Mouse (Mus musculus) bone marrow macrophage, adult 2 months (primary cell): ENCODE measurements around the gene Ttf2. TPM values are rescaled to one million over a fixed set of nuclear protein-coding genes. Genes with fewer than 3 reads are reported as not detected.

Source experiments
- H3K27ac ChIP-seq: 2 replicates; pipeline ENCODE4 v1.5.1; 2012; ENCODE audit warnings: low read depth, low read length; ENCODE audit not compliant: insufficient read depth
- H3K4me1 ChIP-seq: 2 replicates; pipeline ENCODE4 v1.6.1; 2012; ENCODE audit warnings: low read length; ENCODE audit not compliant: control insufficient read depth, insufficient read depth
- H3K4me3 ChIP-seq: 2 replicates; pipeline ENCODE4 v1.5.1; 2012; ENCODE audit warnings: mild to moderate bottlenecking, low read length, moderate library complexity; ENCODE audit not compliant: insufficient read depth
- CTCF ChIP-seq: IDR thresholded peaks from 2 replicates; pipeline ENCODE4 v1.5.1; 2012; ENCODE audit warnings: low read depth, mild to moderate bottlenecking, low read length, moderate library complexity
- POLR2A ChIP-seq: IDR thresholded peaks from 2 replicates; pipeline ENCODE4 v1.6.1; 2012; ENCODE audit warnings: mild to moderate bottlenecking, low read depth, low read length, borderline replicate concordance
- polyA plus RNA-seq: library from polyadenylated mRNA; stranded (reverse); fragments of >200 nt; gene quantifications from 2 replicates; pipeline ENCODE4 v1.2.4, GENCODE M21; 2012; ENCODE audit not compliant: missing spikeins, insufficient read depth, insufficient read length

Gene Ttf2
- polyA plus RNA-seq, 1 experiment = 15.8 TPM

DNA sequence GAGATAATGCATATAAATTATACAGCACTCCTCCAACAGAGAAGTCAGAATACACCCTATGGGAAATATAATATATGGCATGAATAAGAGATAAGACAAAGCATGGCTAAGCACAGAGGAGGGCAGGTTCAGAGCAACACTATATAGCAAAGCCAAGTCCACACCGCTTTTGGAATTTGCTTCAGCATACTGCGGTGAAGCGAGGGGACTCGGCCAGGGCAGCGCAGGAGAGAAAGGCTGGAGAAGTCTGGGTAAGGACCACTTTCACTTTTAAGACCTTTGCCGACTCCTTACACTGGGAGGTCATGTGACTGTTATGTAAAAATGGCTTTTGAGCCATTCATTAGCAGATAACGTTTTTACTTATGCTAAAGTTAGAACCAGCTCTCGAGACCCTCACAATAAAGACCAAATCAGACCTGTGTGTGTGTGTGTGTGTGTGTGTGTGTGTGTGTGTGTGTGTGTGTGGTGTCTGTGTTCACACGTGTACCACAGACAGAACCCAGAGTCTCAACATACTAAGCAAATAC, 48.8 kb downstream of the Ttf2 start:
- Histone ChIP-seq H3K4me1 (peaks cover 23% of the 10 kb centered on the region), H3K27ac (no peak overlapping the region), H3K4me3 (peak overlapping the region; percentile 51)
- TF ChIP-seq POLR2A (no peak), CTCF (no peak)

DNA sequence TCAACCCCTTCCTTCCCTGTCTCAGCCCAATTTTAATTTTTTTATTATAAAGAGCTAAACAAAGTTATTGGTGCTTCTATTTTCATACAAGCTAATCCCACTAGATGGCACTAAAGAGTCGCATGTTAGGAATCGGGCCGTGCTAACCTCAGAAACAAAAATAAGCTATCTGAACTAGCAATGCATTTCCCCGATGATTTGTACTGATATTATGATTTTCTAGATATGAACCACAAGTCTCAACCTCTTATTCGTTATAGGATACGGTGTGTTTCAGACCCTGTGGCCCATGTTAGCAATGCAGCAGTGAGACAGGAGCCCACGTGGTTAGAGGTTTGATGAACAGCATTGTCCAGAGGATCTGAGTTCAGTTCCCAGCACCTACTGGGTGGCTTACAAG, 52.6 kb downstream of the Ttf2 start:
- TF ChIP-seq POLR2A = no peak
- TF ChIP-seq CTCF = no peak
- H3K4me3 ChIP-seq = no peak overlapping the region
- H3K4me1 ChIP-seq = peaks cover 15% of the 10 kb centered on the region
- no peak overlapping the region for H3K27ac ChIP-seq

DNA sequence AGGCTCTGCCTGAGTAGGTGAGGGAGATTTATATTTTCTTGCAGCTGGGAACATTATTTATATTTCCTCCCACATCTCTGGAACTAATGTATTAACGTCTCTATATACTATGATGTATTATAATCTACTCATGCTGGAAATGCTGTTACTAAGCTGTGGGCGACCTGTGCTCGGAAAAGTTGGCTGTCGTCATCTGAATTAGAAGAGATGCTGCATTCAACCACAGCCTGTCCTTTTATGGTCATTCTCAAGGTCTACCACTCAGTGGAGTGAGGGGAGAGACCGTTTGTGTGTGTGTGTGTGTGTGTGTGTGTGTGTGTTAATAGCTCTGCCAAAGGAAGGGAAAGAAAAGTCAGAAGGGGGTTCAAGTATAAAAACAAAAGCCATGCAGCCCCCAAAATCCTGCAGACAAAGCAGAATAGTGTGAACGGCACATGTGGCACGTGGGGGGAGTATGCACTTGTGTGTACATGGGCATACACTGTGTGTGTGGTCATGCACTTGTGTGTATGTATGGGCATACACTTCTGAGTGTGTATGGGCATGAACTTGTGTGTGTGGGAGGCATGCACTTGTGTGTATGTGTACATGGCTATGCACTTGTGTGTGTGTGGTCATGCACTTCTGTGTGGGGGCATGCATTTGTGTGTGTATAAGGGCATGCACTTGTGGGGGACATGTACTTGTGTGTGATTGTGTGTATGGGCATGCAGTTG, 57.8 kb downstream of the Ttf2 start:
- no peak overlapping the region for H3K4me3 ChIP-seq
- TF ChIP-seq POLR2A (no peak), CTCF (no peak)
- H3K4me1 ChIP-seq = peaks cover 5% of the 10 kb centered on the region; the same call in 1 of the 2 replicates
- no peak overlapping the region for H3K27ac ChIP-seq

DNA sequence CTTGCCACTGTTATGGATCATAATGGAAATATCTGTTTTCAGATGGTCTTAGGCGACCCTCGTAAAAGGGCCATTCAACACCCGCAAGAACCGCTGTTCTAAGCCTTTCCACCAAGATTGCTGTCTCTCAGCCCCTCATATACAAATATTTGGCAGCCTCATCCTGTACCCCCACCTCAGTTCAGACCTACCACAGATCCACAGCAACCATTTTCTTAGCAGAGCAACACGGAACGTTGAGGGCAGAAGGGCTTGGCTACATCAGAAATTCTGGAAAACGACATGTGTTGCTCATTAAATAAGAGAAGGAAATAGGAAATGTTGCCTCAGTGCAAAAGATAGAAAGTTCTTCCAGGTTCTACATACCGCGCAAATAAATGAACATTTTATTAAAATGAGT, 58.4 kb downstream of the Ttf2 start:
- H3K4me1 ChIP-seq = peaks cover 3% of the 10 kb centered on the region
- TF ChIP-seq CTCF (no peak), POLR2A (no peak)
- no peak overlapping the region for H3K4me3 ChIP-seq
- no peak overlapping the region for H3K27ac ChIP-seq

DNA sequence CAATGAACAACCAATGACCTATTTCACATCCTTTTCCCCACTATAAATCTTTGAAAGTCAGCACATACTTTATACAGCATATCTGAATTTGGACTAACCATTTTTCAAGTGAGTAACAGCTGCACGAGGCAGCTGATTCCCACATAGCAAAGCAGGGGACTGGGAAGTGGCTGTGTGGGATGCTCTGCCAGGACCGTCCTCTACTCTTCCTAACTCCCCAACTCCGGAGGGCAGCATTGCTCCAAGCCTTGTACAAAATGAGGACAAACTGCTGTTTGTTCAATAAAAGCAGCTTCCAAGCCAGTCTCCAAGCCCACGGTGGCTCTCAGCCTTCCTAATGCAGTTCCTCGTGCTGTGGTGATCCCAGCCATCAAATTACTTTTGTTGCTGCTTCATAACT, 58.8 kb downstream of the Ttf2 start:
- TF ChIP-seq POLR2A (no peak), CTCF (no peak)
- H3K27ac ChIP-seq = no peak overlapping the region

DNA sequence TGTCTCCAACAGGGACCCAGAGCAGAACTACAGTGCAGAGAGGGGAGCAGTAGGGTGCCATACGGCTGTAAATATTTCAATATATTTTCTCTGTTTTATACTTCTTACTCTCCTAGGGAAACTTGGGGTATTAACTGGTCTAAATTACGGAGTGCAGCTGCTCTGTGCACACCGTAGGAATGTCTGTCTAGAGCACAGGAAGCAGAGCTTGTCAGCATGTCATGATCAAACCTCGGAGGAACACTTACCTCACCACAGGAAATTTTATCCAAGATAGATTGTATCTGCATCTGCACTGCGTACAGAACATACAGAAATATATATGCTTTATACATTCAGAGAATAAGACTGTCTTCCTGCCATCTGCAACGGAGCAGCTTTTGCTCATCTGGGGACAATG, 60.9 kb downstream of the Ttf2 start:
- Histone ChIP-seq H3K4me1 (peaks cover 8% of the 10 kb centered on the region), H3K27ac (no peak overlapping the region), H3K4me3 (no peak overlapping the region)
- no peak for TF ChIP-seq CTCF
- TF ChIP-seq POLR2A = no peak

More for the DNA sequence above, 58.8 kb downstream of the Ttf2 start:
- H3K4me1 ChIP-seq = peaks cover 7% of the 10 kb centered on the region
- H3K4me3 ChIP-seq = no peak overlapping the region

DNA sequence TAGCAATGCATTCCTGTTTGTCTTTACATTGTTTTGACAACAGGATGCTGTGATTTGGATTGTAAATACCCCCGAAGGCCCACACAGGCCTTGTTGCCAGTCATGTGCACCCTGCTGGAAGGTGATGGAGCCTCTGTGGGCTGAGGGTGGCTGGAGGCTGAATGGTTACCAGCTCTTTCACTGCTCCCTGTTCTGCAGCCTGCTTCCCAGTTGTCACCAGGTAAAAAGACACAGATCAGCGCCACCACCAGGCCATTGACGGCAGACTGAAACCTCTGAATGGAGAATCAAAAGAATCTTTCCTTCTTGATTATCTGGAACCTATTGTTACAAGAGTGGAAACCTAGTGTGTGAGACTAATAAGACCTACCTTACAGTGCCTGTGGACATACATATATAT, 62.5 kb downstream of the Ttf2 start:
- peaks cover 8% of the 10 kb centered on the region for H3K4me1 ChIP-seq
- no peak overlapping the region for H3K27ac ChIP-seq
- no peak for TF ChIP-seq POLR2A
- TF ChIP-seq CTCF = peak; percentile 9; the same call in 1 of the 2 replicates
- no peak overlapping the region for H3K4me3 ChIP-seq

DNA sequence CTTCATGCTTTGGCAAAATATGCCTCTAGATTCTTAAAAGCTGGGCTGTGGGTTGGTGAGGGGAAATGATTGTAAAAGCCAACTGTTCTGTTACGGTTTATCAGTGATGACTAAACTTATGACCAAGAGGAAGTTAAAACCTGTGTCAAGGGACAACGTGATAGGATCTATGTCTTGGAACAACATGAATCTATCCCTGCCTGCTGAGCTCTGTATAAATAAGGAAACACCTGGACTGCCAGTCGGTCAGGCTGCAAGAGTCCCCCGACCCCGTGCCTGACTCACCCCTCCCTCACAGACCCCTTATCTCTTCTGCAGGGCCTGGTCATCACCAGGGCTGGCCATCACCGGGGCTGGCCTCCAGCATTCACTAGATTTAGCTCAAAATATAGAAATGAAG, 63.3 kb downstream of the Ttf2 start:
- Histone ChIP-seq H3K4me3 (no peak overlapping the region), H3K27ac (no peak overlapping the region), H3K4me1 (peaks cover 8% of the 10 kb centered on the region)
- TF ChIP-seq CTCF = no peak
- TF ChIP-seq POLR2A = no peak

DNA sequence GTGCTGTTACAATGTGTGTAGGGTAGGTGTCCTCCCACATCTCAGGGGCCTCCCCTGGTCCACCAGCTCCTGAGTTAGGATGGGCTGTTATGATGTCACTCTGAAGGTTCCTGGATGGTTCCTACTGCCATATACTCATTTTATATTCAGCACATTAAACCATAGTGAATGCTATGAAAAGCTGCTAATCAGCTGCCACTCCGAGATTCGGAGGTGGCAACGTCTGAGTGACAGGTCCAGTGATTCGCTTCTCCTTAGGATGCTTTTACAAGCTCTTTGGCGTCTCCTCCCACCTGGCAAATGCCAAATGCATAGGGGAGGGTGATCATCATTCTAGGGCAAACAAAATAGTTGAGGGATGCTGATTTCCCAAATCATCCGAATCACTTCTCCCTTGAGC, 74.0 kb downstream of the Ttf2 start:
- H3K4me3 ChIP-seq = no peak overlapping the region
- H3K27ac ChIP-seq = no peak overlapping the region
- TF ChIP-seq CTCF (no peak), POLR2A (no peak)
- peaks cover 2% of the 10 kb centered on the region; the same call in 1 of the 2 replicates for H3K4me1 ChIP-seq

DNA sequence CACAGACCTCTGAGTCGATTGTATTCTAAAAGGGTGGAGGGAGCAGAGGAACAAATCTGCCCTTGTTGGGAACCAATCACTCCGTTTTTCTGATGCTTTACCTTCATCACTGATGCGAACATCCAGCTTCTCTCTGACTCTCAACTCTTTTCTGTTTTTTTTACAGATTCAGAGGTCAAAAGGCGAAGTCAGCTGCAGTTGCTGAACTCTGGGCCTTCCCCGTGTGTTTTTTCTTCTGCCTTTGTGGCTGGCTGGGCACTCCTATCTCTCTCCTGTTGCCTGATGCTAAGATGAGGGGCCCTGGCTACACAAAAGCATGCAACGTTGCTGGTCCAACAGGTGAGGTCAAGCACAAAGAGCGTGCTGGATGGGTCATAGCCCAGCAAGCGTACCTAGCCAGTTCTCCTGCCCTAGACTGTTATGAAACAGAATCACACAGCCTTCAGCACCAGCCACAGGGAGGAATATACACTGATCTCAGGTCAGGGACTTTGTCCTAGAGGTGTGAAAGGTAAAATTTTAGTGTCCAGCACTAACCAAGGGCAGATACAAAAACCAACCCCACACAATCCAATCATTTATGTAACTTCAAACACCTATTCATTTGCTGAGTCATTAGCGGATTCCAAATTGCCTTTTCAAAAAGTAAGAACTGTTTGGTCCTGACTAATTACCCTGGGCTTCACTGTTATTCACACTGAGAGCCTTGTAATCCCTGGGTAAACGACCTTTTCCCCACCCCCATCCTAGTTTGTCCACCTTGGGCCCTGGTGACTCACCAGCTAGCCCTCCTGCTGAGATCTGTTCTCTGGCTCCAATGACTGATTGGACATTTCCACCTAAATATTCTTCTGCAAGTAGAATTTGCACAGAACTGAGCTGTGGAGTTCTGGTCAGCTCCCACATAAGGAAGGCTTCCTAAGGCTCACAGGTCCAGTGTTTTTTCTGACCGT, 76.8 kb downstream of the Ttf2 start:
- no peak overlapping the region for H3K27ac ChIP-seq
- no peak overlapping the region for H3K4me3 ChIP-seq
- H3K4me1 ChIP-seq = peaks cover 16% of the 10 kb centered on the region
- no peak for TF ChIP-seq POLR2A
- TF ChIP-seq CTCF = no peak
